Mouse (Mus musculus): ENCODE results near the gene Cd101.

GRCm38 (mm10) chr3:101048781-101049180 is 19.4 kb upstream of the Cd101 start:
- TF ChIP-seq CTCF (IDR thresholded peaks at IDR 0.05; ENCODE audit: borderline replicate concordance, control insufficient read depth, extremely low read depth, insufficient read depth, low read length, poor library complexity) (no peak), POLR2A (IDR thresholded peaks at IDR 0.05; ENCODE audit: control insufficient read depth, extremely low read depth, insufficient read depth, low read length, poor library complexity) (no peak)
